Mouse (Mus musculus) kidney, embryonic 14.5 days (tissue): Measurements from ENCODE around the gene Fmnl1. TPM values are rescaled to one million over a fixed set of nuclear protein-coding genes. Genes with fewer than 3 reads are reported as not detected.

Experiments used
- ATAC-seq: fragments of 200-750 bp; cut with Nextera tagmentation; 2 replicates; pipeline ENCODE4 v1.8.0; 2017; ENCODE audit warnings: moderate number of reproducible peaks, mild to moderate bottlenecking, moderate TSS enrichment, moderate library complexity; ENCODE audit not compliant: low FRiP score, low TSS enrichment
- H3K27ac ChIP-seq: fragments of 300-500 bp; sonication (generic); 2 replicates; pipeline ENCODE4 v1.5.1; 2014; ENCODE audit warnings: low read depth, mild to moderate bottlenecking, low read length, moderate library complexity, mixed read lengths
- H3K27me3 ChIP-seq: fragments of 300-500 bp; sonication (generic); 2 replicates; pipeline ENCODE4 v1.6.1; 2014; ENCODE audit warnings: mild to moderate bottlenecking, low read length; ENCODE audit not compliant: control insufficient read depth, insufficient read depth
- H3K36me3 ChIP-seq: fragments of 300-500 bp; sonication (generic); 2 replicates; pipeline ENCODE4 v1.6.1; 2014; ENCODE audit warnings: low read length, mixed read lengths; ENCODE audit not compliant: control insufficient read depth, insufficient read depth
- H3K4me1 ChIP-seq: fragments of 300-500 bp; sonication (generic); 2 replicates; pipeline ENCODE4 v1.6.1; 2014; ENCODE audit warnings: low read length, mixed read lengths; ENCODE audit not compliant: control insufficient read depth, insufficient read depth
- H3K4me2 ChIP-seq: fragments of 300-500 bp; sonication (generic); replicated peaks from 2 replicates; pipeline ENCODE4 v1.6.1; 2014; ENCODE audit warnings: low read depth, mild to moderate bottlenecking, low read length
- H3K4me3 ChIP-seq: fragments of 300-500 bp; sonication (generic); 2 replicates; pipeline ENCODE4 v1.5.1; 2014; ENCODE audit warnings: mild to moderate bottlenecking, low read length
- H3K9ac ChIP-seq: fragments of 300-500 bp; sonication (generic); 2 replicates; pipeline ENCODE4 v1.6.1; 2014; ENCODE audit warnings: low read depth, mild to moderate bottlenecking, low read length, moderate library complexity
- H3K9me3 ChIP-seq: fragments of 300-500 bp; sonication (generic); 2 replicates; pipeline ENCODE4 v1.6.1; 2016; ENCODE audit warnings: low read length; ENCODE audit not compliant: control insufficient read depth
- WGBS: fragments of 180-500 bp; shearing (Covaris S2); extraction: QIAGEN DNeasy Blood & Tissue Kit; methylation state at CpG from one replicate; pipeline ENCODE4 v1.1.7; 2014; 5-methylcytosine and 5-hydroxymethylcytosine counted together
- polyA plus RNA-seq: library from polyadenylated mRNA; unstranded; fragments of >200 nt; fragmentation: Nextera tagmentation; extraction: Ambion mirVana; gene quantifications from 2 replicates; pipeline ENCODE4 v1.2.1, GENCODE M21; 2014

The Fmnl1 gene
- polyA plus RNA-seq, 1 experiment from 2014 or later, result 4.0 TPM

DNA sequence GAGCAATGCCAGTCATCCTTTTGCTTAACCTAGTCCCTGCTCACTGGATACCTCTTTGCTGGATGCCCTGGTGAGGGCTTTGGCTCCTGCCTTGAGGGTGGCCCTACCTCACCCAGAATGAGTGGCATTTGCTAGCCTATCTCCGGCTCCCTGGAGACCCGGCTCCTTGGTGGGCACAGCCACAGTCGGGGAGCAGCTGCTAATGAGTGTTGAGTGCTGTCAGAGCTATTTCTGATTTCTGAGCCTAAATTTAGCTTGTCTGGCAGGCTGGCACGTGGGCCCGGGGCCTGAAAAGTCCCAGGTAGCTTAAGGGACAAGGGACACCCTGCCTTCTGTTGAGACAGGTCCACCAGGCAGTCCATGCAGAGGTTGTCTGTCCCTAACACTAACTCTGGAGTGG lies 6.3 kb downstream of the Fmnl1 start:
- no peak for ATAC-seq
- H3K4me2 ChIP-seq, result no peak overlapping the region
- 84% methylated on average over 5 of the region's 5 CpGs for WGBS

DNA sequence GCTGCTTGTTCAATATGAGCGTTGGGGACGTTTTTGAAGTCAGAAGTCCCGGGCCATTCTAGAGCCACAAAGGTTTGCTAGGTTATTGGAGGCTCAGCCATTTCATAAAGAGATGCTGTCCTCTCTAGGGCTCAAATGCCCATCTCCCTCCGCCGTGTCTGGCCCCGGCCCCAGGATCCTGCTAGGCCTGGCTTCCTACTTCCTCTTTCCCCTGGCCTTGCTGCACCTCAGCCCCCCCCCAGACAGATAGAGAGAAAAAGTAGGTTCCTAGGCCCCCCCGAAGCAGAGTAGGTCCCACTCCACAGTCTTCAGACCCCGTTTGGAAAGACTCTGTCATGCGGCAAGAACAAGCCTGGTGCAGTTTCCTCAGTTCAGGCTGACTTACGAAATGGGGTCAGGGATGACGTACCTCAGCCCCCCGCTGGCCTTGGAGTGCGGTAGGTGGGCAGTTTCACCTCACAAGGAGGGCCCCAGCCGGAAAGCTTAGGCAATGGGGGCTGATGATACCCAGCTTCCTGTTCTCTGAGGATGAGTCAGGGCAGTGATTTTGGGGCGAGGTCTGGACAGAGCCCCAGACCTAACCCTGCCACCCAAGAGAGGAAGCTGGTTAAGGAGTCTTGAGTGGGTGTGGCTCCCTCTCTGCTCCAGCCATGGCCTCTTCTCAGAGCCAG lies 7.0 kb downstream of the Fmnl1 start:
- no peak for ATAC-seq
- H3K27me3 ChIP-seq, result no peaks in the 10 kb centered on the region; the same call in 1 of the 2 replicates
- peaks cover 10% of the 10 kb centered on the region for H3K4me1 ChIP-seq
- 86% methylated on average over 15 of the region's 15 CpGs for WGBS
- H3K9ac ChIP-seq, result no peak overlapping the region
- H3K27ac ChIP-seq, result no peak overlapping the region
- H3K4me3 ChIP-seq, result no peak overlapping the region
- H3K9me3 ChIP-seq, result no peaks in the 10 kb centered on the region
- H3K36me3 ChIP-seq, result no peaks in the 10 kb centered on the region
- no peak overlapping the region for H3K4me2 ChIP-seq

More for the DNA sequence above, 6.3 kb downstream of the Fmnl1 start:
- H3K27ac ChIP-seq, result no peak overlapping the region
- H3K4me1 ChIP-seq, result peaks cover 13% of the 10 kb centered on the region
- no peaks in the 10 kb centered on the region for H3K9me3 ChIP-seq
- H3K27me3 ChIP-seq, result peaks cover 6% of the 10 kb centered on the region
- no peak overlapping the region for H3K9ac ChIP-seq
- no peak overlapping the region for H3K4me3 ChIP-seq
- H3K36me3 ChIP-seq, result no peaks in the 10 kb centered on the region

DNA sequence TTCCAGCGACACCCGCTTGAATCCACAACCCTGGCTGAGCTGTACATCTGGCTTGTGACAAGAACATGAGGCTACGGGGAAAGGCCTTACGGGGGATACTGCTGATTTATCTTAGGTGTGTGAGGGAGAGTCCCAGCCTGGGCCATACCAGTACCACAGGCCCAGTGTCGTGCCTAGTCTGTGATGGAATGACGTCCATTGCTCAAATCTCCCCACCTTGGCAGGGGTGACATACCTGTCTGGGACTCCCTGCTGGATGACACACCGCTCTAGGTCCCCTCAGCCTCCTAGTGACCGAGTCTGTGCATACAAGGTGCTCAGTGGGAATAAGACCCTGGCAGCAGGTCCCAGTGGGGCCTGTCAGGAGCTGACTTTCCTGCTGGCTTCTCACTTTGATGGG lies 7.8 kb downstream of the Fmnl1 start:
- Histone ChIP-seq H3K27me3 (no peaks in the 10 kb centered on the region), H3K4me2 (no peak overlapping the region), H3K27ac (no peak overlapping the region), H3K4me1 (peaks cover 10% of the 10 kb centered on the region), H3K9me3 (no peaks in the 10 kb centered on the region), H3K4me3 (no peak overlapping the region), H3K36me3 (no peaks in the 10 kb centered on the region), H3K9ac (no peak overlapping the region)
- ATAC-seq, result no peak
- WGBS, result 85% methylated on average over 8 of the region's 8 CpGs

DNA sequence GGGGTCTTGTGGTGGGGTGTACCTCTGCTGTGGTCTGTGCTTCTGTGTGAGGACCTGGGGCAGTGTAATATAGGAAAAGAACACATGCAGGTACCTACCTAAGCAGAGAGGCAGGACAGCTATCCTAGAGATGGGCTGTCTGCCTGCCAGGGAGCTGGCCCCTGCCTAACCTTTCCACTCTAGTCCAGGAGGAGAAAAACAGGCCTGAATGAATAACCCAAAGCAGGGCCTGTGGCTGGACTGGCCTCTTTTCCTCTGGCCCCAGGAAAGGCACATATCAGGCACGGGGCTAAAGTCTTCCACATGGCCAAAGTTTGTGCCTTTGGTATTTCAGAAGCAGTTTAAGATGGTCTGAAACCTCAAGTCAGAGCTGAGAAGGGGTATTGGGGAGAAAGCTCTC lies 9.5 kb downstream of the Fmnl1 start:
- 70% methylated on average over 1 of the region's 1 CpGs for WGBS
- no peaks in the 10 kb centered on the region for H3K27me3 ChIP-seq
- no peak overlapping the region for H3K4me3 ChIP-seq
- H3K36me3 ChIP-seq, result no peaks in the 10 kb centered on the region
- no peaks in the 10 kb centered on the region for H3K9me3 ChIP-seq
- peaks cover 6% of the 10 kb centered on the region for H3K4me1 ChIP-seq
- H3K9ac ChIP-seq, result no peak overlapping the region
- ATAC-seq, result no peak
- H3K27ac ChIP-seq, result no peak overlapping the region
- no peak overlapping the region for H3K4me2 ChIP-seq

DNA sequence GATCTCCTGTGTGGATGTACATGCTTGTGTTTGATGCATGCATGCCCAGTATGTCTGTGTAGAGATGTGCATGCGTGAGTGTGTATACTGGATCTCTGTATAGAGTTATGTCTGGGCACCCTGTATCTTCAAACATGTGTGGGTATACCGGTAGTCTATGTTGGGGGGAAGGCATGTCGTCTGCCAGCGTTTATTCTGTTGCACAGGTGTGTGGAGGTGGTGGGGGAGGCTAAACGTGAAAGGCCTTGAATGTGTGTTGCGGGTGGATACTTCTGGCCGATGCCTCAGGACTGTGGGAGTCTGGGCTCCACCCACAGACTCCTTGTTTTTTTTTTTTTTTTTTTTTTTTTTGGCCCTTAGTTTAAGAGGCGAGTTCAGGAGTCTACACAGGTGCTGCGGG lies 10.4 kb downstream of the Fmnl1 start:
- Histone ChIP-seq H3K4me1 (no peaks in the 10 kb centered on the region), H3K27me3 (no peaks in the 10 kb centered on the region), H3K4me2 (no peak overlapping the region), H3K36me3 (no peaks in the 10 kb centered on the region), H3K9me3 (no peaks in the 10 kb centered on the region), H3K27ac (no peak overlapping the region), H3K9ac (no peak overlapping the region), H3K4me3 (no peak overlapping the region)
- no peak for ATAC-seq
- WGBS, result 69% methylated on average over 9 of the region's 9 CpGs

DNA sequence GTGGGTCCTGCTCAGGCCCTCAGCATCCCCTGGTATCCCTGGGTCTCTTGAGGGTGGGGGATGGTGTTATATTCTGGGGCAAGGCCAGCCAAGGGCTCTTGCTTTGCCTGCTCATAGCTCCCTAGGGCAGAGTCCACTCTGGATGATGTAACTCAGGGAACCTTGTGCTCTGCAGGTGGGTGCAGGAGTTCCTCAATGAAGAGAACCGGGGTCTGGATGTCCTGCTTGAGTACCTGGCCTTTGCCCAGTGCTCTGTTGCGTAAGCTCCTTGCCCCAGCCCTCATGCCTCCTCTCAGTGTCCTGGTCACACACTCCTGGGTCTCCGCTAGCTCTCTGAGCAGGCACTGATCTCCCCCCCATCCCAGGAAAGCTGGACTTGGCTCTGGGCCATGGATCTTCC lies 11.0 kb downstream of the Fmnl1 start:
- ATAC-seq, result no peak; the same call in 1 of the 2 replicates
- H3K9ac ChIP-seq, result no peak overlapping the region
- no peak overlapping the region for H3K27ac ChIP-seq
- no peak overlapping the region for H3K4me3 ChIP-seq
- no peaks in the 10 kb centered on the region for H3K4me1 ChIP-seq
- no peaks in the 10 kb centered on the region for H3K27me3 ChIP-seq
- 90% methylated on average over 3 of the region's 3 CpGs for WGBS
- no peaks in the 10 kb centered on the region for H3K9me3 ChIP-seq
- no peaks in the 10 kb centered on the region for H3K36me3 ChIP-seq
- H3K4me2 ChIP-seq, result no peak overlapping the region

DNA sequence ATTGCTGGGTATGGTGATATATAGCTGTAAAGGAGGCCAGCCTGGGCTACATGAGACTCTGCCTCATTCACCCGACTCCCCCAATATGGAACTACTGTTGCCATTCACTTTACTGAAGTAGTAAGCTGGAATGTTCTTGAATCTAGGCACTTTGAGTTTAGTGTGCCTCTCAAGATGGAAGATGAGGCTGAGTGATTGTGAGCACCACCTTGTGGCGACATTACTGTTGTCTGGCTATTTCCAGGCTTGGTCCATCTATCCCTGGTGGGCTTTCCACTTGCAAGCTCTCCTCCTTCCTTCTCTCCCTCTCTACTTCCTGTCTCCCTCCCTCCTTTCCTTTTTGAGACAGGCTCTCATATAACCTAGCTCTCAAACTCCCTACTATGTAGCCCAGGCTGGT lies 14.0 kb downstream of the Fmnl1 start:
- H3K9me3 ChIP-seq, result no peaks in the 10 kb centered on the region
- no peak overlapping the region for H3K4me3 ChIP-seq
- 32% methylated on average over 2 of the region's 2 CpGs for WGBS
- H3K4me2 ChIP-seq, result no peak overlapping the region
- ATAC-seq, result no peak
- H3K9ac ChIP-seq, result no peak overlapping the region
- H3K36me3 ChIP-seq, result no peaks in the 10 kb centered on the region
- no peaks in the 10 kb centered on the region for H3K4me1 ChIP-seq
- H3K27ac ChIP-seq, result no peak overlapping the region
- H3K27me3 ChIP-seq, result no peaks in the 10 kb centered on the region

DNA sequence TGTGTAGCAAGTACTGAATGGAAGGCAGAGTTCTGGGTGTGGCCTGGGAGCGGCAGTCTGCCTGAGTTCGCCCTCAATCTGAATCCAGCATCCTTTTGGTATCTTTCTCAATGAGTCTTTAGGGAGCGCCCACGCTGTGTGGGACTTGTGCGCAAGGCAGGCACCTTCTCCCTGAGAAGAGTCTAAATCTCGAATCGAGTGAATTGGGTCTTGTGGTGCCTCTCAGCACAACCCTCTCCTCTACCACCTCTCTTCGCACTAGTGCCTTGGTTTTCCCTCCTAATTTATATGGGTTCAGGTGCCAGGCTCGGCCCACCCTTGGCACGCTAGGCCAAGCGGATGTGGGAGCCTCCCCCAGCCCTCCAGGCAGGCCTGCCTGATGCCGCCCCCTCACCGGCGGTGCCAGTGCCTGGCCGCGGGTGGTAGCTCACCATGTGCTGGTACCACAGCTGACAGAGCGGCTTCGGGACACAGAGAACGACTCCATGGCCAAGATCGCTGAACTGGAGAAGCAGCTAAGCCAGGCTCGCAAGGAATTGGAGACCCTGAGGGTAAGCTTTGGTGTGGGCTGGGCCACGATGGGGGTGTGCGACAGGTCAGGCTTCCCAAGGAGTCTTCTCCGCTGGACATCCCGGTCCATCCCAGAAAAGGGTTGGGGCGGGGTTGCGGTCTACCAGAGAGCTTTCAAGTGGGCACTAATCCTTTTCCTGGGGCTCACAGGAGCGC lies 21.5 kb downstream of the Fmnl1 start:
- Histone ChIP-seq H3K36me3 (no peaks in the 10 kb centered on the region), H3K9me3 (no peaks in the 10 kb centered on the region), H3K27me3 (peaks cover 55% of the 10 kb centered on the region), H3K4me3 (peak overlapping the region; percentile 27), H3K4me2 (peak overlapping the region; percentile 43), H3K27ac (no peak overlapping the region), H3K4me1 (peaks cover 11% of the 10 kb centered on the region), H3K9ac (no peak overlapping the region)
- ATAC-seq, result peak; percentile 14; the same call in 1 of the 2 replicates
- 13% methylated on average over 28 of the region's 28 CpGs for WGBS
